Mouse (Mus musculus) forebrain, postnatal 0 days (tissue): Measurements from ENCODE around the gene 2510009E07Rik. TPM values are rescaled to one million over a fixed set of nuclear protein-coding genes. Genes with fewer than 3 reads are reported as not detected.
A peak's percentile ranks its signal among the peaks of the same experiment; 100 is the strongest.

ENCODE experiments used
- ATAC-seq: fragments of 200-750 bp; cut with Nextera tagmentation; 2 replicates; pipeline ENCODE4 v1.8.0; 2017; ENCODE audit warnings: mild to moderate bottlenecking, moderate library complexity
- DNase-seq: peaks from one replicate; pipeline ENCODE4 v3.0.0-alpha.2; 2015
- H3K27ac ChIP-seq: fragments of 300-500 bp; sonication (generic); 2 replicates; pipeline ENCODE4 v1.5.1; 2014; ENCODE audit warnings: low read depth, mild to moderate bottlenecking, antibody characterized with exemption, low read length, moderate library complexity, mixed read lengths
- H3K27me3 ChIP-seq: fragments of 300-500 bp; sonication (generic); 2 replicates; pipeline ENCODE4 v1.6.1; 2014; ENCODE audit warnings: mild to moderate bottlenecking, low read length, mixed read lengths; ENCODE audit not compliant: insufficient read depth
- H3K36me3 ChIP-seq: fragments of 300-500 bp; sonication (generic); 2 replicates; pipeline ENCODE4 v1.6.1; 2014; ENCODE audit warnings: mild to moderate bottlenecking, moderate library complexity; ENCODE audit not compliant: insufficient read depth
- H3K4me1 ChIP-seq: fragments of 300-500 bp; sonication (generic); 2 replicates; pipeline ENCODE4 v1.6.1; 2014; ENCODE audit warnings: antibody characterized with exemption; ENCODE audit not compliant: insufficient read depth
- H3K4me2 ChIP-seq: fragments of 300-500 bp; sonication (generic); 2 replicates; pipeline ENCODE4 v1.6.1; 2014; ENCODE audit warnings: low read depth, mild to moderate bottlenecking, moderate library complexity
- H3K4me3 ChIP-seq: fragments of 300-500 bp; sonication (generic); 2 replicates; pipeline ENCODE4 v1.5.1; 2014; ENCODE audit warnings: low read depth, low read length, mixed read lengths
- H3K9ac ChIP-seq: fragments of 300-500 bp; sonication (generic); 2 replicates; pipeline ENCODE4 v1.6.1; 2014; ENCODE audit warnings: mild to moderate bottlenecking
- H3K9me3 ChIP-seq: fragments of 300-500 bp; sonication (generic); 2 replicates; pipeline ENCODE4 v1.6.1; 2016; ENCODE audit warnings: low read length
- CTCF ChIP-seq: sonication (generic); IDR thresholded peaks from 2 replicates; pipeline ENCODE4 v1.5.1; 2016; ENCODE audit warnings: antibody characterized with exemption, control low read depth, low read depth
- WGBS: fragments of 180-500 bp; shearing (Covaris S2); extraction: QIAGEN DNeasy Blood & Tissue Kit; methylation state at CpG from one replicate; pipeline ENCODE4 v1.1.7; 2014; 5-methylcytosine and 5-hydroxymethylcytosine counted together
- polyA plus RNA-seq: library from polyadenylated mRNA; unstranded; fragments of >200 nt; fragmentation: Nextera tagmentation; extraction: Ambion mirVana; gene quantifications from 2 replicates; pipeline ENCODE4 v1.2.1, GENCODE M21; 2015
- total RNA-seq: library from RNA; depleted of rRNA; stranded (reverse); fragments of >200 nt; gene quantifications from 2 replicates; pipeline ENCODE4 v1.2.3, GENCODE M21; 2014

Gene 2510009E07Rik
- total and polyA plus RNA-seq, 2 experiments from 2014 or later, result 37.0 to 40.5 TPM

GRCm38 (mm10) chr16:21627248-21627647 lies 67.2 kb downstream of the 2510009E07Rik start:
- Histone ChIP-seq H3K36me3 (no peaks in the 10 kb centered on the region), H3K27ac (no peak overlapping the region), H3K4me2 (no peak overlapping the region), H3K4me3 (no peak overlapping the region), H3K4me1 (no peaks in the 10 kb centered on the region), H3K27me3 (no peaks in the 10 kb centered on the region), H3K9ac (no peak overlapping the region), H3K9me3 (no peaks in the 10 kb centered on the region)
- 44% methylated on average over 6 of the region's 6 CpGs for WGBS
- DNase-seq (no peak), ATAC-seq (no peak)
- no peak for TF ChIP-seq CTCF

DNA sequence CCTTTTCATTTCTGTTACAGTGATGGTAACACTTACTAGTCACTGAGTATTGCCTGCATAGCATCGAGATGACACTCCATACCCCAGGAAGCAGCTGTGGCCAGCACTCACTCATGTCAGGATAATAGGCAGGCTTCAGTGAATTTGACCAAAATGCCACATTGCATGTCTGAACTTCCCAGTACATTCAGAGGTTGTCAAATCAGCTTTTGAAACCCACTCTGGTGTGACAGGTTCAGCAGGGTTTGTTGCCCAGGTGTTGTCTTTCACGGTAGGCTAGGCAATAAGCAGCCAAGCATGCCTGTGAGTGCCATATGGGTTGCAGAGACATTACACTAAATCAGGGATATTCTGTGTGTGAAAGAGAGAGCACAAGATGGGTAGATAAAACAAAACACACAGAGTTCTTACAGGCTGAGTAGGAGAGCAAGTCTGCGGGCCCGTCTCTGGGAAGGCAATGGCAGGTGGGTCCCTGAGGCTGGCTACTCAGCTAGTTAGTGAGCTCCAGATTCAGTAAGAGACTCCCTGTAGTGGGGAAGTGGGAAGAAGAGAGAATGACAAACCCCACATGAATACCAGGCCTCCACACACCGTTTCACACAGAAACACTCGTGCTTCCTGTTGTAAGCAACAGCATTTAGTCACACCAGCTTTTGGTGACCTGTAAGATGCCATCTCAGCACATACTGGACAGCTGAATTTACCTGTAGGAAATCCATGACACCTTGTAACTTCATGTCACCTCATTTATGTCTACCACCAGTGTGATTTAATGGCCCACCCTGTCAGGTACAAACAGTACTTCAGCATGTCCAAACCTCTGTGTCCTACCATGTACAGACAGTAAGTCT lies 68.5 kb downstream of the 2510009E07Rik start:
- Histone ChIP-seq H3K4me3 (no peak overlapping the region), H3K36me3 (no peaks in the 10 kb centered on the region), H3K9ac (no peak overlapping the region), H3K4me2 (no peak overlapping the region), H3K27ac (no peak overlapping the region), H3K9me3 (no peaks in the 10 kb centered on the region), H3K4me1 (no peaks in the 10 kb centered on the region), H3K27me3 (no peaks in the 10 kb centered on the region)
- TF ChIP-seq CTCF, result no peak
- DNase-seq, result no peak
- no peak for ATAC-seq
- 58% methylated on average over 6 of the region's 6 CpGs for WGBS

DNA sequence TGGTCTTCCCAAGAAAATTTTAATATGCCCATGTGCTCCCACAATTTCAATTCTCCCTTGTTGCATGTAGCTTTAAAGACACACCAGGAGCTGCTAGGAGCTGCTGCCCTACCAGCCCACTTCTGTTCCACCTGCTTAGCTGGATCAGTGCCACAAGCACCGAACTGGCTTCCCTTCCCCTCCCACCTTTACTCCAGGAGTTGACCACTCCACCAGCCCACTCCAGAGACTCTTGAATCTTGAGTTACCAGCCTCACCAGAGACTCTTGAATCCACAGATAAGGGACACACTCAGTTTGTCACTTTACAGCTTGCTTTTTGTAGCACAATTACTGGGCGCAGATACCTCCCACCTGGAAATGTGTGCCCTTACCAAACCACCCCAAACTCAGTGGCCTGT lies 73.8 kb downstream of the 2510009E07Rik start:
- no peak overlapping the region for H3K4me3 ChIP-seq
- H3K9ac ChIP-seq, result no peak overlapping the region
- DNase-seq, result no peak
- no peaks in the 10 kb centered on the region for H3K4me1 ChIP-seq
- H3K27ac ChIP-seq, result no peak overlapping the region
- H3K9me3 ChIP-seq, result no peaks in the 10 kb centered on the region
- WGBS, result 90% methylated on average over 2 of the region's 2 CpGs
- no peak overlapping the region for H3K4me2 ChIP-seq
- no peak for TF ChIP-seq CTCF
- no peaks in the 10 kb centered on the region for H3K36me3 ChIP-seq
- no peaks in the 10 kb centered on the region for H3K27me3 ChIP-seq
- no peak for ATAC-seq

GRCm38 (mm10) chr16:21615802-21616201 lies 78.7 kb downstream of the 2510009E07Rik start:
- Histone ChIP-seq H3K27me3 (no peaks in the 10 kb centered on the region), H3K4me1 (no peaks in the 10 kb centered on the region), H3K9me3 (no peaks in the 10 kb centered on the region), H3K4me2 (no peak overlapping the region), H3K4me3 (no peak overlapping the region), H3K27ac (no peak overlapping the region), H3K36me3 (no peaks in the 10 kb centered on the region), H3K9ac (no peak overlapping the region)
- 54% methylated on average over 7 of the region's 7 CpGs for WGBS
- ATAC-seq (no peak), DNase-seq (peak; percentile 30)
- peak; percentile 68 for TF ChIP-seq CTCF

- Histone ChIP-seq H3K27ac (no peak overlapping the region), H3K36me3 (no peaks in the 10 kb centered on the region), H3K9me3 (no peaks in the 10 kb centered on the region), H3K4me3 (no peak overlapping the region), H3K4me2 (no peak overlapping the region), H3K9ac (no peak overlapping the region), H3K4me1 (0 out of 2 replicates have a peak, but pooled peaks cover 8% of the 10 kb centered on the region), H3K27me3 (no peaks in the 10 kb centered on the region)
- ATAC-seq (no peak), DNase-seq (no peak)
- WGBS, result 92% methylated on average over 4 of the region's 4 CpGs
- TF ChIP-seq CTCF, result no peak
Observed at GRCm38 (mm10) chr16:21610473-21610872, 84.0 kb downstream of the 2510009E07Rik start.

GRCm38 (mm10) chr16:21608176-21608865 lies 86.1 kb downstream of the 2510009E07Rik start:
- H3K4me3 ChIP-seq, result no peak overlapping the region
- ATAC-seq (no peak), DNase-seq (no peak)
- 0 out of 2 replicates have a peak, but pooled peaks cover 8% of the 10 kb centered on the region for H3K4me1 ChIP-seq
- H3K27me3 ChIP-seq, result no peaks in the 10 kb centered on the region
- 56% methylated on average over 10 of the region's 10 CpGs for WGBS
- H3K4me2 ChIP-seq, result no peak overlapping the region
- no peaks in the 10 kb centered on the region for H3K36me3 ChIP-seq
- no peaks in the 10 kb centered on the region for H3K9me3 ChIP-seq
- TF ChIP-seq CTCF, result no peak
- H3K27ac ChIP-seq, result no peak overlapping the region
- no peak overlapping the region for H3K9ac ChIP-seq

- no peak for TF ChIP-seq CTCF
- no peak overlapping the region for H3K4me3 ChIP-seq
- 88% methylated on average over 5 of the region's 5 CpGs for WGBS
- no peak overlapping the region for H3K27ac ChIP-seq
- ATAC-seq (no peak), DNase-seq (no peak)
- H3K9me3 ChIP-seq, result no peaks in the 10 kb centered on the region
- no peak overlapping the region for H3K9ac ChIP-seq
- H3K4me2 ChIP-seq, result no peak overlapping the region
- H3K4me1 ChIP-seq, result 0 out of 2 replicates have a peak, but pooled peaks cover 8% of the 10 kb centered on the region
- H3K36me3 ChIP-seq, result no peaks in the 10 kb centered on the region
- no peaks in the 10 kb centered on the region for H3K27me3 ChIP-seq
Observed at GRCm38 (mm10) chr16:21607651-21608040, 86.8 kb downstream of the 2510009E07Rik start.
